Mouse (Mus musculus) small intestine, adult 2 months (tissue): ENCODE data around the gene 1700025G04Rik.

Experiments used
- CTCF ChIP-seq: fragments of 200-500 bp; IDR thresholded peaks from 2 replicates; pipeline ENCODE4 v1.5.1; 2012; ENCODE audit warnings: low read depth, mild to moderate bottlenecking, control low read depth, inconsistent platforms, low read length, moderate library complexity, mixed read lengths; ENCODE audit not compliant: insufficient replicate concordance, insufficient read length; ENCODE audit errors: extremely low read depth
- POLR2A ChIP-seq: fragments of 200-500 bp; IDR thresholded peaks from 2 replicates; pipeline ENCODE4 v1.6.1; 2012; ENCODE audit warnings: low read depth, mild to moderate bottlenecking, control low read depth, inconsistent platforms, low read length, moderate library complexity

- TF ChIP-seq CTCF (no peak), POLR2A (no peak)
Measured at GRCm38 (mm10) chr1:152000461-152000860, 89.5 kb downstream of the 1700025G04Rik start.
